Mouse (Mus musculus) hindbrain, postnatal 0 days (tissue): ENCODE data around the gene Gli3. TPM values are rescaled to one million over a fixed set of nuclear protein-coding genes. Genes with fewer than 3 reads are reported as not detected.

Source experiments
- ATAC-seq: fragments of 200-750 bp; cut with Nextera tagmentation; 2 replicates; pipeline ENCODE4 v1.8.0; 2017; ENCODE audit warnings: mild to moderate bottlenecking, moderate TSS enrichment, moderate library complexity
- DNase-seq: peaks from one replicate; pipeline ENCODE4 v3.0.0-alpha.2; 2015; ENCODE audit warnings: low spot score
- H3K27ac ChIP-seq: fragments of 300-500 bp; sonication (generic); 2 replicates; pipeline ENCODE4 v1.5.1; 2014; ENCODE audit warnings: mild to moderate bottlenecking
- H3K27me3 ChIP-seq: fragments of 300-500 bp; sonication (generic); 2 replicates; pipeline ENCODE4 v1.6.1; 2014; ENCODE audit warnings: low read length, mixed read lengths; ENCODE audit not compliant: insufficient read depth
- H3K36me3 ChIP-seq: fragments of 300-500 bp; sonication (generic); 2 replicates; pipeline ENCODE4 v1.6.1; 2014; ENCODE audit warnings: low read length, mixed read lengths; ENCODE audit not compliant: insufficient read depth
- H3K4me1 ChIP-seq: fragments of 300-500 bp; sonication (generic); 2 replicates; pipeline ENCODE4 v1.6.1; 2014; ENCODE audit warnings: antibody characterized with exemption, low read length, mixed read lengths; ENCODE audit not compliant: insufficient read depth
- H3K4me2 ChIP-seq: fragments of 300-500 bp; sonication (generic); 2 replicates; pipeline ENCODE4 v1.6.1; 2014; ENCODE audit warnings: low read depth, mild to moderate bottlenecking, low read length, moderate library complexity, mixed read lengths
- H3K4me3 ChIP-seq: fragments of 300-500 bp; sonication (generic); 2 replicates; pipeline ENCODE4 v1.5.1; 2014; ENCODE audit warnings: low read length
- H3K9ac ChIP-seq: fragments of 300-500 bp; sonication (generic); replicated peaks from 2 replicates; pipeline ENCODE4 v1.6.1; 2014; ENCODE audit warnings: mild to moderate bottlenecking, low read length, moderate library complexity, mixed read lengths
- H3K9me3 ChIP-seq: fragments of 300-500 bp; sonication (generic); 2 replicates; pipeline ENCODE4 v1.6.1; 2016; ENCODE audit warnings: low read length, mixed read lengths
- CTCF ChIP-seq: IDR thresholded peaks from 2 replicates; pipeline ENCODE4 v1.5.1; 2016; ENCODE audit warnings: antibody characterized with exemption, control low read depth, low read depth
- WGBS: fragments of 180-500 bp; shearing (Covaris S2); extraction: QIAGEN DNeasy Blood & Tissue Kit; methylation state at CpG from one replicate; pipeline ENCODE4 v1.1.7; 2014; 5-methylcytosine and 5-hydroxymethylcytosine counted together
- polyA plus RNA-seq: library from polyadenylated mRNA; unstranded; fragments of >200 nt; fragmentation: Nextera tagmentation; extraction: Ambion mirVana; gene quantifications from 2 replicates; pipeline ENCODE4 v1.2.1, GENCODE M21; 2015
- total RNA-seq: library from RNA; depleted of rRNA; stranded (reverse); fragments of >200 nt; gene quantifications from 2 replicates; pipeline ENCODE4 v1.2.3, GENCODE M21; 2014; rRNA removed

Gli3 gene
- total RNA-seq = 7.3 and 9.6 TPM in 2 replicates
- 3.0 and 3.7 TPM in 2 replicates for polyA plus RNA-seq

GRCm38 (mm10) chr13:15462830-15463491, at the start of gene Gli3:
TSS of gene Gli3 (plus strand) at chr13:15463235.
- H3K4me1 ChIP-seq = no peaks in the 10 kb centered on the region
- 0% methylated on average over 38 of the region's 76 CpGs for WGBS
- H3K9ac ChIP-seq = peak within 1 kb of the TSS; percentile 62
- DNase-seq (peak; percentile 70), ATAC-seq (peak; percentile 95)
- H3K4me3 ChIP-seq = peak within 1 kb of the TSS; percentile 66
- H3K27ac ChIP-seq = peak within 1 kb of the TSS; percentile 73; the same call in 1 of the 2 replicates
- no peaks in the 10 kb centered on the region for H3K36me3 ChIP-seq
- no peaks in the 10 kb centered on the region; the same call in none of the 2 replicates for H3K27me3 ChIP-seq
- TF ChIP-seq CTCF = no peak
- H3K9me3 ChIP-seq = no peaks in the 10 kb centered on the region
- H3K4me2 ChIP-seq = peak within 1 kb of the TSS; percentile 79

GRCm38 (mm10) chr13:15421182-15421750, 41.8 kb upstream of the Gli3 start:
- no peaks in the 10 kb centered on the region for H3K36me3 ChIP-seq
- WGBS = 44% methylated on average over 10 of the region's 10 CpGs
- H3K9ac ChIP-seq = no peak overlapping the region
- H3K27me3 ChIP-seq = no peaks in the 10 kb centered on the region
- peak overlapping the region; percentile 39 for H3K4me2 ChIP-seq
- H3K4me3 ChIP-seq = no peak overlapping the region
- ATAC-seq = no peak
- H3K27ac ChIP-seq = no peak overlapping the region
- no peaks in the 10 kb centered on the region for H3K4me1 ChIP-seq
- H3K9me3 ChIP-seq = no peaks in the 10 kb centered on the region
- TF ChIP-seq CTCF = no peak
- DNase-seq = no peak

- no peaks in the 10 kb centered on the region for H3K27me3 ChIP-seq
- no peak for TF ChIP-seq CTCF
- ATAC-seq (no peak), DNase-seq (no peak)
- no peak overlapping the region for H3K4me3 ChIP-seq
- H3K4me1 ChIP-seq = no peaks in the 10 kb centered on the region
- H3K27ac ChIP-seq = no peak overlapping the region
- H3K4me2 ChIP-seq = no peak overlapping the region
- no peaks in the 10 kb centered on the region for H3K36me3 ChIP-seq
- H3K9ac ChIP-seq = no peak overlapping the region
- H3K9me3 ChIP-seq = no peaks in the 10 kb centered on the region
- 70% methylated on average over 4 of the region's 4 CpGs for WGBS
These were observed 21.0 kb upstream of the Gli3 start for GRCm38 (mm10) chr13:15442002-15442401.

GRCm38 (mm10) chr13:15444312-15444711, 18.7 kb upstream of the Gli3 start:
- ATAC-seq = no peak

GRCm38 (mm10) chr13:15445591-15445990, 17.4 kb upstream of the Gli3 start:
- H3K27ac ChIP-seq = no peak overlapping the region
- no peak overlapping the region for H3K4me3 ChIP-seq
- no peak overlapping the region for H3K9ac ChIP-seq
- no peaks in the 10 kb centered on the region for H3K36me3 ChIP-seq
- H3K9me3 ChIP-seq = no peaks in the 10 kb centered on the region
- DNase-seq (no peak), ATAC-seq (no peak)
- no peaks in the 10 kb centered on the region for H3K4me1 ChIP-seq
- no peak for TF ChIP-seq CTCF
- WGBS = 22% methylated on average over 2 of the region's 2 CpGs
- H3K27me3 ChIP-seq = no peaks in the 10 kb centered on the region
- no peak overlapping the region for H3K4me2 ChIP-seq

More at GRCm38 (mm10) chr13:15444312-15444711, 18.7 kb upstream of the Gli3 start:
- Histone ChIP-seq H3K9ac (no peak overlapping the region), H3K27ac (no peak overlapping the region), H3K4me3 (no peak overlapping the region), H3K36me3 (no peaks in the 10 kb centered on the region), H3K4me2 (no peak overlapping the region), H3K9me3 (no peaks in the 10 kb centered on the region), H3K4me1 (no peaks in the 10 kb centered on the region), H3K27me3 (no peaks in the 10 kb centered on the region)
- no peak for TF ChIP-seq CTCF
- no peak for DNase-seq
- WGBS = 50% methylated on average over 4 of the region's 4 CpGs

- no peaks in the 10 kb centered on the region for H3K27me3 ChIP-seq
- DNase-seq = no peak
- WGBS = 81% methylated on average over 8 of the region's 8 CpGs
- no peak for TF ChIP-seq CTCF
- ATAC-seq = no peak
- no peak overlapping the region for H3K4me3 ChIP-seq
- no peaks in the 10 kb centered on the region for H3K36me3 ChIP-seq
- H3K4me1 ChIP-seq = no peaks in the 10 kb centered on the region
- H3K9me3 ChIP-seq = no peaks in the 10 kb centered on the region
- no peak overlapping the region for H3K27ac ChIP-seq
- H3K4me2 ChIP-seq = no peak overlapping the region
- H3K9ac ChIP-seq = no peak overlapping the region
These were observed 17.0 kb upstream of the Gli3 start for GRCm38 (mm10) chr13:15446004-15446403.
